Mouse (Mus musculus) embryonic fibroblast, embryonic 13.5 days (primary cell): ENCODE data around the gene Dock3.

Source experiments
- CTCF ChIP-seq: IDR thresholded peaks from 2 replicates; pipeline ENCODE4 v1.5.1; 2011; ENCODE audit warnings: mild to moderate bottlenecking, control low read depth, low read length, moderate library complexity, borderline replicate concordance; ENCODE audit not compliant: insufficient read depth
- POLR2A ChIP-seq: IDR thresholded peaks from 2 replicates; pipeline ENCODE4 v1.6.1; 2011; ENCODE audit warnings: low read depth, mild to moderate bottlenecking, control low read depth, low read length, moderate library complexity

GRCm38 (mm10) chr9:107260429-107260828 is 28.7 kb upstream of the Dock3 start:
- no peak for TF ChIP-seq CTCF
- no peak for TF ChIP-seq POLR2A
